Mouse (Mus musculus) right cerebral cortex, postnatal 4 days (tissue): ENCODE results near the gene Myl9.
"Not testable (repeated sequence)": the region's sequence is repeated elsewhere in the genome, so short reads cannot be mapped to it uniquely, and the experiment has no call there.

Experiments used
- DNase-seq: peaks from one replicate; pipeline ENCODE4 v3.0.0-alpha.2; 2022

Myl9 gene

DNA sequence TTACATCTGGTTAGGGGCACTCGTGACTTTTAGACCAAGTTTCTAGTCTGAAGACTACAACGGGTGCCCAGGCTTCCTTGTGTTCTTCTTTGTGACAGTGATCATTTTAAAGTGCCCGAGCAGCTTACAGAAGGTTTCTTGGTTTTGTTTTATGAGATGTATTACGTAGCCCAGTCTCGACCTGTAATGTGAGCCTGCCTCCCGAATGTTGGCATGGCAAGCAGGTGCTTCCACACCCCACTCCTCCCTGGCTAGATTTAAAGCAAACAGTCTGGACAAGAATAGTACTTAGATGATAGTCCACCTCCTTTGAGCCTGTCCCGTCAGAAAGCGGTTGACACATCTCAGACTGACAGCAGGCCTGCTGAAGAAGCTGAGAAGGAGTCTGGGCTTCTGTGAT is 9.6 kb upstream of the Myl9 start:
- no peak for DNase-seq

DNA sequence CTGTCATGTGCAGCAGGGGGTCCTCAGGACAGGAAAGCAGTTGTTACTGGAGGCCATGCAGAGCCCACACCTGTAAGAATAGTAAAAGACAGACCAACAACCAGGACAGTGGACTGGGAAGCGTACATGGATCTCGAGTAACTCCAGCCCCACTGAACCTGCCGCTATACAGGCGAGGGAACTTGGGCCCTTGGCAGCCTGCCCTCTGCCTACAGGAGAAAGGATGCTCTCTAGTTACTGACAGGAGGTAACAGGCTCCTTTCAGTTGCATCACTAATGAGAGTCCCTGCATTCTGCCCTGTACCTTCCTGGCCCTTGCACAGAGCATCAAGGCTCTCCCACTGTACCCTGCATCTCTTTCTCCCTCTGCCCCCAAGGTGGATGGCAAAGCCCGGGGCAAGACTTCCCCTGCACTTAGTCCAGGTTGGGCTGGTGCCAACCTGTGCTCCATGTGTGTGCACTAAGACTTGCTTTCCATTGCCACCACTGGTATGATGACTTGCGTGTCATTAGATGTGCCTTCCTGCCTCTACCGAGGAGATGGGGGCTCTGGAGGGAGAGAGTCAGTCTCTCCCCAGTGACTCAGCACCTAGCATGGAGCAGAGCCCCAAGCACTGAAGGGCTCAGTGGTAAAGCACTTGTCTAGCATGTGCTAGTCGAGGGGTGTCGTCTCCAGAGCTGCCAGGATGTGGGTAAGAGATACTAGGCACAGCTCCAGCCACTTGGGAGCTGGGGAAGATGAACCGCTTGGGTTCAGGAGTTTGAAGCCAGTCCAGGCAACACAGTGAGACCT is 8.8 kb upstream of the Myl9 start:
- no peak for DNase-seq

DNA sequence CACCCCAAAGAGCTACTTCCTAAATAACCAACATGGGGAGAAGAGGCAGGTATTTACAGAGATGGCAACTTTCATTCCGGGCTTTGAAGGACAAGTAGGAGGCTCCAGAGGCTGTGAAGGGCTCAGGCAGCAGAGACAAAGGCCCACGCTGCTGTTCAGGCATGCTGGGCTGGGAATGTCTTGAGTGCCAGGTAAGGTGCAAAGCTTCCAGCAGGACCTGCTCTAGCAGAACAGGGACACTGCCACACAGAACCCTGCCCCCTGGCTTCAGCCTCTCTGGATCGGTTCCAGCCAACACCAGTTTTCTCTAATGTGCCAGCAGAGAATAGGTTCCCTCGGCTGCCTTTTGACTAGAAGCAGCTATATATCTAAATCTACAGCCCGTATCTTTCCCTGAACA is 8.1 kb upstream of the Myl9 start:
- no peak for DNase-seq

DNA sequence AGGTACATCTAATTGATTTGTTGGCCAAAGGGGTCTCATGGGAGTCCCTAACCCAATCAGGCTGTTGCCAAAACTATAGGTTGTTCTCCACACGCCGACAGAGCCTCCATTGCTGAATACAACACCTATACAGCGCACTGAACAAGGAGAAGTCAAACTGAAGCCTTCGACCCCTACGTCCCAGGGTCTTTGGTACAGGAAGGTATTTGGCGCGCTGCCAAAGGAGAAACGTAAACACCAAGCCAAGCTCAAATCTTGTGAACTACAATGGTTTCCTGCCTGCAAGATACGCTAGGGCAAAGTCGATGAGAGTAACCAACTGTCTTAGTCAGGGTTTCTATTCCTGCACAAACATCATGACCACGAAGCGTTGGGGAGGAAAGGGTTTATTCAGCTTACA is 5.9 kb upstream of the Myl9 start:
- DNase-seq, result no peak

DNA sequence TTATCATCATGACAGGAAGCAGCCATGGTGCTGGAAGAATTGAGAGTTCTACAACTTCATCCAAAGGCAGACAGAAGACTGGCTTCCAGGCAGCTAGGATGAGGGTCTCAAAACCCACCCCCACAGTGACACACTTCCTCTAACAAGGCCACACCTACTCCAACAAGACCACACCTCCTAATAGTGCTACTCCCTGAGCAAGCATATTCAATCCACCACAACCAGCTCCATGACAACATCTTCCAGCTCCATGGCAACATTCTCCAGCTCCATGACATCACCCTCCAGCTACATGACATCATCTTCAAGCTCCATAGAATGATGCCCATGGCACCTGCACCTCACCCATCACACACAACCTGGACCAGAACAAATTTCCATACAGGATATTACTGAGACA is 1.8 kb upstream of the Myl9 start:
- DNase-seq, result no peak

DNA sequence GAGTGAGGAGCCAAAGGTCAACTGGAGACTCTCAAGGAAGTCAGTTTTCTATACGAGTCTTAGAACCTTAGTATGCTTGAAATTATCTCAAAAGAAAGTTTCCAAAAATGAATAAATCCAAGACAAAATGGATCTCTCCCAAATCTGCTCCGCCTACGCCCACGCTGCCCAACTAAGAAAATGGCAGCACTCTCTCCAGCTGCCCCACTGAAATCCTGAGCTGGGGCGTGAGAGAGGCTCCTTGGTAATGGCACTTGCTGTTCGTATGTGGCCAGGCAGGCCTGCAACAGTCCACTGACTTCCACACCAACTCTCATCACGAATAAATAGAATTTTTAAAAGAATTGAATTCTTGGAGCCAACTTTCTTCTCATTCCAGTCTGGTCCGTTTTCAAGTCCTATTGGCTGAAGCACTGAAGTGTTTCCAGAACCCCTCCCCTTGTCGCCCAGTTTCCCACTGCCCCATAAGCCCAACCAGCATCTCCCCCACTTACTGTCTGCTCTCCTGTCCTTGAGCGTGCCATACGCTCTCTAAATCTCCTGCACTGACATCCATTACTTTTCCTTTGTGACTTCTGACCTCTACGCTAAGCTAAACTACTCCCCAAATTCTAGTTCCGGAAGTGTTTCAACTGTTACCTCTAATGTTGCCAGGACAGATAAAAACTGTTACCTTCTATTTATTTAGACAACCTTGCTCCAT is 1.0 kb upstream of the Myl9 start:
- no peak for DNase-seq

DNA sequence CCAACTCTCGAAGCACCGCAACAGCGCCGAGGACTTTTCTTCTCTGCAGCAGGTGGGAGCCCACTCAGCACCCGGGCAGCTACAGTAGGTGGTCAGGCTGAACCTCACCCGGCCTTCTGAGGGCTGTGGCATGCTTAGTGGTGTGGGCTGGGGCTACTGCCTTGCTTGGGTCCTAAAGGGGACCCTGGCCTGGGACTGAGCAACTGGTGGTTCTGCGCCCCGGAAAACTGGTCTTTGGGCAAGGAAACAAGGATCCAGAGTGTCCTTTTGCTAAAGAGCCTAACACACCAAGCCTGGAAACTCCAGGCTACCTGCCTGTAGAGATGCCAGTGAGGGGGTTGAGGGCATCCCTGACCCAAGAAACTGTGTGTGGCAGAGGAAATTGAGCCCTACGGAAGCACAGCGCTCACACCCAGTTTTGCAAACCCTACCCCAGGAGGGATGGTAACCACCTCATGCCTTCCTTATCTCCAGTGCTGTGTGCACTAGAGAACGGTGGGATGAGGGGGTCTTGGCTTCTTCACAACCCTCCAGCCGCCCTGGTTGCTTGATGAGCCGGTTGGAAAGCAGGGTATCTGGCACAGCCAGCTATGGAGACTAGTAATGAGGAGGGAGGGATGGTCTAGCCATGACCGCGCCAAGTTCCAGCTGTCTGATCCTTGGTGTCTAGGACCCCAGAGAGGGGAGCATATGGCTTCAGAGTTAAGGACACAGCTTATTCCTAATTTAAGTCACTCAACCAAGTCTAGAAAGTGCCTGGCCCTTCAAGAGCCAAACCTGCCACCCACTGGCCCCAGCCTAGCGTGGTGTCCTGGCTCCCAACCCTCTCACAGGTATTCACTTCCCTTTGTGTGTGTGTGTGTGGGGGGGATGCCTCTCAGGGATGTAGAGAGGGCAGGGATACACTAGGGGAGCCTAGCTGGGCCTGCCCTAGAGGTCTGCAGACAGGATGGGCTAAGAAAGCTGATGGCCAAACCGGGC is 525 bp downstream of the Myl9 start:
- no peak for DNase-seq

DNA sequence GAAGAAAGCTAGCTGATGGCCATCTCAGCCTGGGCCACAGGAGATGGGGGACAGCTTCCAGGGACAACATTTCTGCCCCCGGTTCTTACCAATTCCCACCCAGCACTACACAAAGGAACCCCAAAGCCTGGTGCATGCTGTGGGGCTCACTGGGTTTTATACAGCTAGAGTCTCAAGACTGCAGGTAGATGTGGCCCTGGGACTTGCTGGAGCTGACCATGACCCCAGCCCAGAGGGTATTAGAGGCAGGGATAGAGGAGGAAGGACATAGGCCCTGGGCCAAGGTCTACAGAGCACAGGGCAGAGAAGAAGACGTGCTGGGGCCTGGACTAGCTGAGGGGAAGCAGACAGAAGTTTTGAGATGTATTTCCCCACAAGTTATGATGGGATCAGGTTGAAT is 1.7 kb downstream of the Myl9 start:
- no peak for DNase-seq

DNA sequence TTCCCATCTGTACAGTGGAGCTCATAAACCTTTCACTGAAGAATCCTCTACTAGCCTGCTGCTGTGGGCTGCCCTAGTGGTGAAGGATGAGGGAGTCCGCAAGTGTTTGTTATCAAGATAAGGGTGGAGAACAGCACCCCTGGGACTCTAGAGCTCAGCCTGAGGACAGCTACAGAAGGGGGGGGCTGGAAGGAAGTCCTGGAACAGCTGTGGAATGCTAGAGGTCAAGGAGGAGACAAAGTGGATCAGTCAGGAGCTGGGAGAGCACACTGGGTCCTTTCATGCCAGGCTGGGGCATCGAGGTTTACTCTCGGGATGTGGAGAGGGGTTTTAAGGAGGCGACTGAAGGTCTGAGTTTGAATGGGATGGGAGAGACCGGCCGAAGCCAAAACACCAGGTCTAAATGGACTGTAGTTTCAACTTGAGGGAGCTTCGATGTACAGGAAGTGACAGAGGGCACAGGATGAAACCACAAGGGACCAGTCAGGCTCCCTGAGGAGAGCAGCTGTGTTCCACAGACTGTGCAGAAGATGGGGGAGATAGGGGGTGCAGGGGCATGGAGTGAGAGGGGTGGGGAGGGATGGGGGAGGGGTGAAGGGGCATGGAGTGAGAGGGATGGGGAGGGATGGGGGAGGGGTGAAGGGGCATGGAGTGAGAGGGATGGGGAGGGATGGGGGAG is 2.2 kb downstream of the Myl9 start:
- DNase-seq, result no peak

DNA sequence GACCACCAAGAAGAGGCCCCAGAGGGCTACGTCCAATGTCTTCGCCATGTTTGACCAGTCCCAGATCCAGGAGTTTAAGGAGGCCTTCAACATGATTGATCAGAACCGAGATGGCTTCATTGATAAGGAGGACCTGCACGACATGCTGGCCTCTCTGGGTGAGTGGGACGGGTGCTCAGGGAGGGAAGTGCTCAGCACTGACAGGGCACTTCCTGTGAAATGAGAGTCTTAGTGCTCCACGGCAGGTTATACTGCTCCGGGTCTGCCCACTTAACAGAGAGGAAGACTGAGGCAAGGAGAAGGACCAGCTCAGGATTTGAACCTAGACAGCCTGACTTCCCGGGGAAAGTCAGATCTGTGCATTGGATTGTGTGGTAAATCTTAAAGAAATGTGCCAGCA is 3.4 kb downstream of the Myl9 start:
- no peak for DNase-seq

DNA sequence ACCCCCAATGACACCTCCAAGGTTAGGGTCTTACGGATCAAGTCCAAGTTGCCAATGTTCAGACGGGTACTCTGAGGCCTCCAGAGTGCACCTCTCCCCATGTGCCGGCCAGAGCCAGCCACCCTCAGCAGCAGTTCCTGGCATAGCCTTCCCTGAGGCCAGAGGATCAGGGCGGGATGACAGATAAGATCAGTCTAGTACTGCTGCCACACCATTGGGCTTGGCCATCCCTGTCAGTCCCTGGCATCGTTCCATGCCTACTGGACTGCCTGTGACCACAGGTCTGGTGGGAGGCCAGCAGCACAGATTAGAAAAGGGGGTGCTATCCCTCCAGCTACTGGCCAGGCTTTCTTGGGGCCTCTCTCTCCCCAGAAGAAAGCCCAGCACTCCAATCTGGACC is 3.8 kb downstream of the Myl9 start:
- no peak for DNase-seq

DNA sequence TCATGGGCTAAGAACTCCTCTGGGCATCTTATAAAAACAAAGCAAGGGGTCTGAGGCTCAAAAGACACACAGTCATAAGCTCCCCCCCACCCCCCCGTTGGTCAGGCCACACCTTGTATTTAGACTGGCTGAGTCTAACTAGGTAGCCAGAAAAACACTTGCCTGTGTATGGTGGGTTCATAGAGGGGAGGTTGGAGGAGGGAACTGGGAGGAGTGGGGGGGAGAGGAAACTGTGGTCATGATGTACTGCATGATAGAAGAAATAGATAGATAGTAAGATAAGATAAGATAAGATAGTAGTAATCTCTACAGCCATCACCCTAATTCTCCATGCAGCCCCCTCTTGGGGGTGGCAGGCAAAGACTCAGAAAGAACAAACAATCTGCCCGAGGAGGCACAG is 4.3 kb downstream of the Myl9 start:
- no peak for DNase-seq

DNA sequence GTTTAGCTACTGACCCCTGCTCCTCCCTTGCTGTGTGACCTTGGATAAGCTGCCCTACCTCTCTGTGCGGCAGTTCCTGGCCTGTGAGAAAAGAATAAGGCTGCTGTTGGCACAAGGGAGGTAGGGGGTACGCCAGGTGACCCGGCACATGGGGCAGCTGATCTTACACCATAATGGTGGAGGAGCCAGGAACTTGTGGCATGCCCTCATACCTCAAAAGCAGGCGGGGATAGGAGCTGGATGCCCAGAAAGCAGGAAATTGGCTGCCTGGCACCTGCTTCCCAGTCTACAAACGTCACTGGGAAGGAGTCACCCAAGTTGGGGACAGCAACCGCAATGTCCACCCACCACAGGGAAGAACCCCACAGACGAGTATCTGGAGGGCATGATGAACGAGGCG is 4.9 kb downstream of the Myl9 start:
- no peak for DNase-seq

DNA sequence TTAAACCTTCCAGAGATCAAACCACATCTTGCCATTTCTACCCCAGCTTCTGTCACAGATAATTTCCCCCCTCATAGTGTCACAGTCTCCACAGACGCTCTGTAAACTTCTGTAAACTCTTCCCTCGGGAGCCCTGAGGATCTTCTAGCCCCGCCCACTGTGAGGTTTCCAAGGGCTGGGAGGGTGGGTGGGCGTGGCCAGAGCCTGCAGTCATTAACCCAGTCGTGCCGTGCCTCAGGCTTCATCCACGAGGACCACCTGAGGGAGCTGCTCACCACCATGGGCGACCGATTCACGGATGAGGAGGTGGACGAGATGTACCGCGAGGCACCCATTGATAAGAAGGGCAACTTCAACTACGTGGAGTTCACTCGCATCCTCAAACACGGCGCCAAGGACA is 5.5 kb downstream of the Myl9 start:
- no peak for DNase-seq

DNA sequence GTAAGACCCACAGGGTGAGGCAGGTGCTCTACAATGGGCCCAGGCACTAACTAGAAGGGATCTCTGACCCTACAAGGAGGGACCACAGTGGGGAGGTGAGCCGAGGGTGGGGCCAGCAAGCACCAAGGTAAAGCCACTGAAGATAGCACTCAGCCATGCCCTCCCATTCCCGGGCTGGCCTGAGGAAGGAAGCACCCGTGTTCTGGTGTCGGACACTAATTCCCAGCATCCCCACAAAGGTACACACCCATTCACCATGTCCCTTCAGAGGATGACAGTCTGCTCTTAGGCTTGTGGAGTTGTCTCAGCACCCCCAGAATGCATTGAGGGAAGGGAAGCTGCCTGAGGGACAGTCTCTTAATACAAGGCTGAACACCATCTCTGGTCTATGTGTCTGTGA is 6.1 kb downstream of the Myl9 start:
- DNase-seq, result no peak

DNA sequence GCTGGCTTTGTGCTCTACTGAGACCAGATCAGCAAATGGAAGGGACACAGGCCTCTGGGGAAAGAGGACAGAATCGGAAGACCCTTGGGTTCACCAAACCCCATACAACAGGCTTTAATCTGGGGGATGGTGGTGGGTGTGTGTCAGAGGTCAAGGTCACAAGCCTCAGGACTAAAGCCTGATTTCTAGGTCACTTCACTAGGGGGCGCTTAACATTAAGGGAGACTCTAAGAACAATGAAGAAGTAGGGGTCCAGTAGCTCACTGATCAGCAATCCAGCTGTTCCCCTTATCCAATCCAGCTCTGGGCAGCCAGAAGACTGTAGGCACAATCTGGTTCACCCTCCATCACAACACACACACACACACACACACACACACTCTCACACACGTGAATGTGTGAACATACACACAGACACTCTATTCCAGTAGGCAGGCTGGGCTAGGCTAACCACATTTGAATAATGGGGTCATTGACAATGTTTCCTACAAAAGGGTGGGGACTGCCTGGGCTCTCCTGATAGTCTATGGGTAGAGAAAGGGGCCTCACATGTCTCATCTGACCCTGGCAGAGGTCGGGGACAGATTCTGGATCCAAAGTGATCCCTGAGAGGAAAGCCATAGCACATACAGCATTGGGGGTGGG is 6.7 kb downstream of the Myl9 start:
- no peak for DNase-seq

DNA sequence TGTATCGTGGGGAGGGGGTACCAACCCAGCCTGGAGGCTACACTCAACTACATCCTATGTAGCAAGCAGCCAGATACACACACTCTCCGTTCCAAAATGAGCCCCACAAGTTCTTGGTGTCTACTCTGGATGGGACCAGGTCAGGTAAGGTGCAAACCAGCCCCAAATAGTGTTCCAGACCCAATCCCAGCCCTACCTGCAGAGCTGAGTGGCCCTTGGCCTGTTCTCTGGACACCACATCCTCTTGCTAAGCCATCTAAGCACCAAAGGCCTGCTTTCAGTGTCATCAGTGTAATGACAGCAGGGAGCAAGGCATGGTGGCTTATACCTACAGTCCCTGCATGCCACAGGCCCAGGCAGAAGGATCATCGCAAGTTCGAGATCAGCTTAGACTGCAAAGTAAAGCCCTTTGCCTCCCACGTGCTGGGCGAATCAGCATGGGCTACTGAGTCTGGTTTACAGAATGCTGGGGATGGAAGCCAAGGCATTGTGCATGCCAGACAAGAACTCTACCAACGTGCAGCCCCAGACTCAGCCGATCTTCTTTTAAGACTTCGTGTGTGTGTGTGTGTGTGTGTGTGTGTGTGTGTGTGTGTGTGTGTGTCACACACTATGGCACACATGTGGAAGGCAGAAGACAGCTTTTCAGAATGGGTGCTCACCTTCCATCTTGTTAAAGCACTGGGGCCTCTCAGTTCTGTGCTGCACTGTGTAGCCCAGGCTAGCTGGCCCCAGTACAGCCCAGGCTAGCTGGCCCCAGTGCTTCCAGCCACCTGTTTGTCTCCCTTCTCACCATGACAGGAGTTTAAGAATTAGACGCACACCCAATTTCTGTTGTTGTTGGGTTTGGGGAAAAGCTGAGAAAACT is 7.5 kb downstream of the Myl9 start:
- no peak for DNase-seq

DNA sequence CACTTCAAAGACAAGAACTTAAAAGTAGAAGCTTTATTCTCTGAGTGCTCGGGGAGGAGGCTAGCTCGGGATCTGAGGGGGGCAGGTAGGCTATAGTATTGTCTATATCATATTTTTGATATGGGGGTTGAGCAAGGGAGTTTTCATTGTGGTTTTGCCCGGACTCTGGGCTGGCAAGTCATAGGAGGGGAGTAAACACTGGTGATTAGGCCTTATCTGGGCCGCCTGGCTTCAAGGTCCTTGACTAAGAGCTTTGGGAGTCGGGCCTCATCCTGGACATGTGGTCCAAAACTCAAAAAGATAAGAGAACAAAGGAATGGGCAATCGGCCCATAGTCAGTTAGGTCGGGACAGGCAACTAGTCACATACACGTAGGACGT is 8.1 kb downstream of the Myl9 start:
- DNase-seq, result no peak

DNA sequence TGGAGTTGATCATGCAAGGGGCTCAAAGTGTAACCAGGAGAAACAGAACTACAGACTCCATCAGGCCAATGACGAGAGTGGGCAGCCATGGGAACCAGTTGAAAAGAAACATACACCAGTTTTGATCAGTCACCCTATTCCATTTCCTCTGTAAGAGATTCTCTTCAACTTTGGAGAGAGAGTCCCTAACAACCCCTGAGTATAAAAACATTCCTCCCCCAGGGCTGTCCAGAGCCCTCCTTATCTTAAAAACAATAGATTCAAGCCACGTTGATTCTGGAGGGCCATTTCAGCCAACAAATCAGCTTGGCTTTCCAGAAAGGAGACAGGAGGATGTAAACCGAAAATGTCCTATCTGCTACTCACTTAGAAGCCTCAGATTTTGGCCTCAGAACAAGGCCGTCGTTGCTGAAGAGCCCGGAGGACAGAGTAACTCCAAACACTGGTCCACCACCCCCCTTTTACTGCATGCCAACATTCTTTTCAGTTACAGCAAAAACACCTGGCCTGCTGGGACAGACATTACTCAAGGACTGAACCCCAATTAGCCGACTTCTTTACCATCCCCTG is 8.9 kb downstream of the Myl9 start:
- no peak for DNase-seq

DNA sequence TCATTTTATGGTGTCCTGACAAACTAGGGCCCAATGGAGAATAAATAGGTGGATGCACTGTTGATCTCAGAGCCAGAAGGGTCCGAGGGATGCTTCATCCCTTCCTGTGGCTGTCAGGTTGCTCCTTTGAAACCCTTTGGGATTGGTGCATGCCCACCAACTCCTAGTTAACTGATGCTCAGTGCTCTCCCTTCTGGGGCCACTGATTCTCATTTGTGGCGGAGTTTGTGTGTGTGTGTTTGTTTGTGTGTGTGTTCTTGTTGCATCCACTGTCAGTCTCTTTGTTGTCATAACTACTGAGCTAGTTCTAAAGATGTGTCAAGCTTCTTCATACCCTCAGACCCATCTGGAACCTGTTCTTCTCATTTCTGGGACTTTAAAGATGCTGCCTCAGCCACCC is 9.7 kb downstream of the Myl9 start:
- no peak for DNase-seq

DNA sequence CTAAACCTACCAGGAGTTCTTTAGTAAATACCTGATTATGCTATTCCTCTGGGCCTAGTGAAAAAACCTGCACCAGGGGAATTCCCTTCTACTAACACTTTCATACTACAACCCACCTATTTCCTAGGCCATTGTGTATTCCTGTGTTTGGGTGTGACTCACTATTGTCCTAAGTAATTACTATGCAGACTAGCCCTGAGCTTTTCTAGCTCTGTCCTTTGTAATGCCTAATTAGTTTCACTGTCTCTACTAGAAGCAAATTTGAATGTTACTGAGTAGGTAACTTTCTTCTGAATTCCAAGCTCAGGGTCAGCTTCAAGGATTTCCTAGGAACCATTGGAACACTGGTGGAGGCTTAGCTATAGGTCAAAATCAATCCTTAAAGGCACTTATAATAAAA is 11.1 kb downstream of the Myl9 start:
- DNase-seq, result not testable (repeated sequence)
